Mouse (Mus musculus) adrenal gland, adult 18-20 months (tissue): Measurements from ENCODE around the gene Pgm5. TPM values are rescaled to one million over a fixed set of nuclear protein-coding genes. Genes with fewer than 3 reads are reported as not detected.
"Not testable (repeated sequence)": the region's sequence is repeated elsewhere in the genome, so short reads cannot be mapped to it uniquely, and the experiment has no call there.

Experiments
- DNase-seq, 2 experiments: peaks; one replicate each; pipeline ENCODE4 v3.0.0; 2021 to 2022; ENCODE audit warnings: low spot score in 2 of 2
- long read RNA-seq, 2 experiments: library from polyadenylated mRNA; stranded (forward); transcript quantifications; one replicate each; pipeline ENCODE4 v2.0.0; 2021
- total RNA-seq, 2 experiments: library from RNA; stranded (reverse); gene quantifications; 1 replicate in 1 of 2; 2 replicates in 1 of 2; pipeline ENCODE4 v1.2.3; 2021

Gene Pgm5
- 100 to 1,000 TPM in 1 of 2 experiments, 10 to 100 TPM in 1; 61.1 to 103 TPM for total RNA-seq
- long read RNA-seq, experiment 1, partial matches to known transcripts, result 2 of 7 reads
- long read RNA-seq, experiment 1, other reads (novel, unspliced or antisense), result 3 of 7 reads
- long read RNA-seq, experiment 2, partial matches to known transcripts, result 0 of 4 reads
- long read RNA-seq, experiment 2, other reads (novel, unspliced or antisense), result 4 of 4 reads

GRCm38 (mm10) chr19:24861612-24862451 is at the start of gene Pgm5:
TSS of gene Pgm5 (minus strand) at chr19:24861855.
- DNase-seq, result peak; percentile 50 to 54

DNA sequence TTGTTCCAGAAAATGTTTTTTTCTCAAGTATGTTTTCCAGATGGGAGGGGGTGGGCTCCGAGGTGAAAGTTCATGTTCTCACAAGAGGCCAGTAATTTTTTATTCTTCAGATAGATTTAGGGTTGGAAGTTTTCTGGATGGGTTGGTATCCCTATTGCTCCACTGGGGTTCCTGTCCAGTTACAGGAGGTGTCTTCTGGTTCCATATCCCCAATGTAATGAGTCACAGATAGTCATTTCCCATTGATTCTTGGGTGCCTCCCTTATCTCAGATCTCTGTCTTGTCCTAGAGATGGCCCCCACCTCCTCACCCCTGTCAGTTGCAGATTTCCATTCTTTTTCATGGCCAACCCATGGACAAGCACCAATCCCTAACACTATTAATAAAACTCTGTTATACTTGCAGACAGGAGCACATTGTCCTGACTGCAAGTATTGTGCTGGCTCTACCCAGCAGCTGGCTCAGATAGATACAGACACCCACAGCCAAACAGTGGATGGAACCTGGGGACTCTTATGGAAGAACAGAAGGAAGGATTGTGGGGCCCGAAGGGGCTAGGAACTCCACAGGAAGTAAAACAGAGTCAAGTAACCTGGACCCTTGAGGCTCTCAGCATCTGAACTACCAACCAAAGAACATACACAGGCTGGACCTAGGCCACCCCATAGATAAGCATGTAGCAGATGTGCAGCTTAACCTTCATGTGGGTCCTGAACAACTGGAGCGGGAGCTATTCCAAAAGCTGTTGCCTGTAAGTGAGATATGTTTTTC is 46.9 kb upstream of the Pgm5 start:
- DNase-seq, result no peak

GRCm38 (mm10) chr19:24907655-24908054 is 46.0 kb upstream of the Pgm5 start:
- DNase-seq, result no peak

DNA sequence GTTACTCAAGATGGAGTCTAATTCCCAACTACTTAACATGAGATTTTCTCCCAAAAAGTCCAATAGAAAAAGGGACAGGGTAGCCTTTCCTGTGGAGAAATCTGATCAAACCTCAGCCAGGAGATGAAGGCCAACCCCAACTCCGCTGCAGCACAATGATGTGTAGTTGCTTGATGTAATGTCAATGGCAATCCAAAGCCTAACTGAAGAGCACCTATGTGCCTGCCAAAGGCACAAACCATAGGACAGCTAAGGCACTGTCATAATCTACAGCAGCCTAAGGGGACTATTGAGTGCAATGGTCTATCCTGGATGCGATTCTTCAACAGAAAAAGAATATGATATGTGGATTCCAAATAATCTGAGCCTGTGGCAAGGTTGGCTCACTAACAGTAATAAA is 41.2 kb upstream of the Pgm5 start:
- no peak for DNase-seq

DNA sequence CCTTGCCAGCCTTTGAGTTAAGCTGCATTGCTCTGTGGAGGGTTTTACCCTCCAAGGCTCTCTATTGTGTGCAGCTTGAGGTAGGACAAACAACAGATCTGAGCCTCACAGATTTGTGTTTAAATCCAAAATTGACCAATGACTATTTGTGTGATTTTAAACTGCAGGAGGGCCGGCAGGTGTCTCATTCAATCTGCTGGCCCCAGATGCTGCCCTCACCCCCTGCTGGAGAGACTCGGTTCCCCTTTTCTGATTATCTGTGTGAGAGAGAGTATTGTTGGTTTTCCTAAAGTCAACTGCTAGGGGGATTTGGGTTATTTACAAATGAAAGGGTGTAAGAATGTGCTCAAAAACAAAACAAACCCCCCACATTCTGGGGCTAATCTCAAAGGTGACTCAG is 40.6 kb upstream of the Pgm5 start:
- DNase-seq, result no peak

DNA sequence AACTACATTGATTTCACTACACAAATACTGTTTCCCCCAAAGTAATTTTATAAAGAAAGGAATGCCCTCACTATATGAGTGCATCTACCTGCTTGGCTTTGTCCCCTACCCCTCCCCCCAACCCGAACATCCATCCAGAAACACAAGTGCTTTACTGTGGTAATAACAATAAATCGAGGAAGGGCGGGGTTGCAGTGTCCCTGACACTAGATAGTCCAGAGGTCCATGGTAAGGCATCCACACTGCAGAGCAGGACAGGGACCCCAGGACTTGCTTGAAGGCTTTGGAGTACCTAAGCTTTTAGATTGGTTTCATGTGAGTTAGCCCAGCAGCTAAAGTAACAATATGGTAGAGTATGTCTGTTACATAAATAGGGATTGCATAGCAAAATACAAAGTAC is 40.0 kb upstream of the Pgm5 start:
- no peak for DNase-seq

GRCm38 (mm10) chr19:24900581-24901220 is 39.0 kb upstream of the Pgm5 start, which contains the start of gene Foxd4:
TSS of gene Foxd4 (minus strand) at chr19:24901197.
- no peak for DNase-seq

- DNase-seq, result peak in 1 of 2 experiments; percentile 8
Measured at GRCm38 (mm10) chr19:24899578-24900544, 38.2 kb upstream of the Pgm5 start.

- DNase-seq, result no peak
Measured at GRCm38 (mm10) chr19:24898737-24899577, 37.3 kb upstream of the Pgm5 start.

GRCm38 (mm10) chr19:24897896-24898736 is 36.5 kb upstream of the Pgm5 start:
- no peak for DNase-seq

- DNase-seq, result no peak
Measured at GRCm38 (mm10) chr19:24897006-24897895, 35.6 kb upstream of the Pgm5 start.

- no peak for DNase-seq
Measured at GRCm38 (mm10) chr19:24896536-24896935, 34.9 kb upstream of the Pgm5 start.

DNA sequence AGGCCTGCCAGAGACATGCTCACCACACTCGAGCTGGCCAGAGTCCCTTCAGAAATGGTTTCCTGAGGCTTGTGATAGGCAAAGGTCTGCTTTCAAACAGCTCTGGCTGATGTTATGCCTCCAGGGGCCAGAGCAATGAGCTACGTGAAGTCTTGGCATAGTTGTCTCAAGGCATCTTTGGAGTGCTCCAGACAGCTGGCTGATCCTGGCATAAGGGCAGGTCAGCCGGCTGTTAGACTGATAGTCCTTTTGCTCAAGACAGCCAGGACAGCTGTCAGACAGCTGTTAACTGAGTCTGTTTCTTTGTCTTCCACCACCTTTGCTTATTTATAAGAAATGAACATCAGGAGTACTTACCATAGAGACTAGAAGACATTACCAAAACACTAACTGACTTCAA is 25.2 kb upstream of the Pgm5 start:
- DNase-seq, result no peak

GRCm38 (mm10) chr19:24885504-24885903 is 23.8 kb upstream of the Pgm5 start:
- no peak for DNase-seq

DNA sequence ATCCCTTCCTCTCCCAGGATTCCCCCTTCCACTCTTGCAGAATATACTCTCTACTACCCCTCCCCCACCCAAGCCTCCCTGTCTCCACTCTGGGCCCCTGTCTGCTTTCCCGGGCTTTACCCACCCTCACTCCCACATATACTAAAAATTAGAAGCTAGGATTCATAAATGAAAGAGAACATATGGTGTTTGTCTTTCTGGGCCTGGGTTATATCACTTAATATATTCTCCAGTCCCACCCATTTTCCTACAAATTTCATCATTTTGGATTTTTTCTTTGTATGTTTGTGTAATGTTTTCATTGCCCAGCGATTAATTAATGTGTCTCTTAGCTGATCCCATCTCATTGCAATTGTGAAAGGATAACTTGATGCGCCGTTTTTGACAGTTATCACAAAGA is 19.6 kb upstream of the Pgm5 start:
- no peak for DNase-seq

GRCm38 (mm10) chr19:24875129-24875870 is 13.6 kb upstream of the Pgm5 start, which contains the start of gene Gm10053:
TSS of gene Gm10053 (plus strand) at chr19:24875686.
- not testable (repeated sequence) for DNase-seq
